Mouse (Mus musculus): Measurements from ENCODE around the gene Uncx.

DNA sequence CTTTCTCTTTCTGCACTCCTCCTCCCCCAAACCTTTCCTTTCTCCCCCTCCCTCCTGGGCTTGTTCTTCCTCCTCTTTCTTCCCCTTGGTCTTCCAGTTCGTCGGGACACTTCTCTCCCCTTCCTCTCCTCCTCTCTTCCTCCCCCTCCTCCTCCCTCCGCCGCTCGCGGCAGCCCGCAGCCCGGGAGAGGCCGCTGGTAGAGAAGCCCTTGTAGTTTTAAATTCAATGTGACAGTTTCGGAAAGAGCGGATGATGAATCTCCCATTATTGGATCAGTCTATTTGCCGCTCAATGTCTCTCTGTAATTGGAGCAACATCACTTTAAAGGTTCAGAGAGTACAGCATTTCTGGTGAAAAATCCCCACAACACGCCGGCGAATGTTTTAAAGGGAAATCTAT is at the start of gene Uncx:
- TF ChIP-seq CTCF (IDR thresholded peaks at IDR 0.05; ENCODE audit: extremely low read depth, insufficient read length, insufficient replicate concordance, low read depth, low read length) (no peak), POLR2A (IDR thresholded peaks at IDR 0.05; ENCODE audit: low read depth, low read length) (no peak)

Data from small intestine, adult 2 months (tissue).